Mouse (Mus musculus): ENCODE measurements around the gene Arfgap2. TPM values are rescaled to one million over a fixed set of nuclear protein-coding genes. Genes with fewer than 3 reads are reported as not detected.

Arfgap2 gene
- polyA plus RNA-seq, 1 experiment from 2014 or later = 59.2 TPM

DNA sequence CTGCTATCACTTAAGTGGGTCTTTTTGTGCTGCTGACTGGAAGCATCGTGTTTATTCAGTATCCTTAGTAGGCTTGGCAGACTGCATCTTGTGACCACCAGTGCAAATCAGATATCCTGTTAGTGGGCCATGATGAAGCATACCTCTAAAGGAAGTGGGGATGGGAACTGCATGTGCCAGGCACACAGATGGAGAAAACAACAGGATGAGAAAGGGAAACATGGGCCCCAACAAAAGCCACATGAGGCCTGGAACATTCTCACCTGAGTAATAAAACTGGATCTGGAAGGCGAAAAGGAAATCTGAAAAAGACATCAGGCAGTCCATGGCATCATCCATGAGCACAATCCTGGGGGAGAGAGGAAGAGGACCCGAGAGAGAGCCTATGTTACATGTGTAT is 19.2 kb downstream of the Arfgap2 start:
- Histone ChIP-seq H3K36me3 (ENCODE audit: control insufficient read depth, insufficient read depth, low read length) (no peaks in the 10 kb centered on the region), H3K4me2 (ENCODE audit: low read length) (no peak overlapping the region), H3K9ac (ENCODE audit: low read length) (no peak overlapping the region), H3K4me1 (ENCODE audit: control insufficient read depth in 2 of 2, insufficient read depth in 2 of 2, low read length in 2 of 2) (peaks cover 14 to 17% of the 10 kb centered on the region in 2 experiments), H3K27ac (replicated peaks in 1 of 2; ENCODE audit: control insufficient read depth in 1 of 2, insufficient read depth in 1 of 2, low read depth in 2 of 2, low read length in 2 of 2) (no peak overlapping the region), H3K4me3 (ENCODE audit: control insufficient read depth in 1 of 2, insufficient read depth in 1 of 2, low read depth in 1 of 2, low read length in 2 of 2) (no peak overlapping the region), H3K27me3 (ENCODE audit: control insufficient read depth, insufficient read depth, low read length) (no peaks in the 10 kb centered on the region), H3K9me3 (ENCODE audit: control insufficient read depth, low read length) (no peaks in the 10 kb centered on the region)
- ATAC-seq (ENCODE audit: insufficient number of reproducible peaks, insufficient read depth, low FRiP score, low read depth) = no peak
- WGBS = 60% methylated on average over 3 of the region's 3 CpGs

DNA sequence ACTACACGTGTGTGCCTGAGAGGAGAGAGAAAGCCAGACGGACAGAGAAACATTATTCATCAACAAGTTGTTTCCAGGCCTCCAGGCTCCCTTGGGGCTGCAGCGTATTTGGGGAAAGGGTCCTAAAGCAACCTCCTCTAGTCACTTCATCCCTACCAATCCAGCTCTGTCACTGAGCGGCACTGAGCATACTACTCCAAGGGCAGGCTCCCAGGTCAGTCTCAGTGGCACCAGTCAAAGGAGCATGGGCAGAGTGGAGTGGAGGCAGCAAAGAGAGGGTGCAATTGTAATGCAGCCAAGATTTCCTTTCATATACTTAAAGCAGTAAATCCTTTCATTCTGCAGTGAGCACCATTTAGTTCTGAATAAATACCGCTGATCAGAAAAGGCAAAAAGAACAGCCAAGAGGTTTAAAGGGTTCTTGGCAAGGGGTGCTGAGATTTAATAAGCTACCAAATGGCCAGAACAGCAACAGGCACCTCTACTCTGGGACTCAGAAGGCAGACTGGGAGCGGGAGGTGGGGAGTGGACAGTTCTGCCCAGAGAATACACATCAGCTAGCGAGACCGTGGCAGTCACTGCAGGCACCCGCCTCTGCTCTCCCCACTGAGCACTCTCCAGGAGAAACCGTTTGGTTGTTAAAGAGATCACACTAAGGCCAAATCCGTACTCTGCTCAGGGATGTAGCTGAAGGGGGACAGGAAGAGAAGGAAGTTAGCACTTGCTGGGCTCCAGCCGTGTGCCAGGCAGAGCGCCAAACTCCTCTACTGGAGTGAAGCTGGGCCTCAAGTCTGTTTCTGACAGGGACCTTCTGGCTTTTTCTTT is 19.8 kb downstream of the Arfgap2 start:
- H3K36me3 ChIP-seq (ENCODE audit: control insufficient read depth, insufficient read depth, low read length) = no peaks in the 10 kb centered on the region
- H3K9ac ChIP-seq (ENCODE audit: low read length) = no peak overlapping the region; the same call in 1 of the 2 replicates
- ATAC-seq (ENCODE audit: insufficient number of reproducible peaks, insufficient read depth, low FRiP score, low read depth) = no peak
- no peaks in the 10 kb centered on the region for H3K27me3 ChIP-seq (ENCODE audit: control insufficient read depth, insufficient read depth, low read length)
- H3K4me2 ChIP-seq (ENCODE audit: low read length) = no peak overlapping the region
- WGBS = 55% methylated on average over 13 of the region's 13 CpGs
- no peak overlapping the region for H3K4me3 ChIP-seq (ENCODE audit: control insufficient read depth in 1 of 2, insufficient read depth in 1 of 2, low read depth in 1 of 2, low read length in 2 of 2)
- H3K9me3 ChIP-seq (ENCODE audit: control insufficient read depth, low read length) = no peaks in the 10 kb centered on the region
- H3K4me1 ChIP-seq (ENCODE audit: control insufficient read depth in 2 of 2, insufficient read depth in 2 of 2, low read length in 2 of 2) = peaks cover 14 to 17% of the 10 kb centered on the region in 2 experiments
- H3K27ac ChIP-seq (replicated peaks in 1 of 2; ENCODE audit: control insufficient read depth in 1 of 2, insufficient read depth in 1 of 2, low read depth in 2 of 2, low read length in 2 of 2) = 0 out of 4 replicates have a peak overlapping the region, but pooled peaks have one; percentile 12 to 29

GRCm38 (mm10) chr2:91285885-91286505 is 21.2 kb downstream of the Arfgap2 start:
- Histone ChIP-seq H3K36me3 (ENCODE audit: control insufficient read depth, insufficient read depth, low read length) (no peaks in the 10 kb centered on the region), H3K4me3 (ENCODE audit: control insufficient read depth in 1 of 2, insufficient read depth in 1 of 2, low read depth in 1 of 2, low read length in 2 of 2) (no peak overlapping the region), H3K9ac (ENCODE audit: low read length) (no peak overlapping the region), H3K4me1 (ENCODE audit: control insufficient read depth in 2 of 2, insufficient read depth in 2 of 2, low read length in 2 of 2) (peaks cover 16 to 17% of the 10 kb centered on the region in 2 experiments), H3K4me2 (ENCODE audit: low read length) (no peak overlapping the region), H3K27me3 (ENCODE audit: control insufficient read depth, insufficient read depth, low read length) (no peaks in the 10 kb centered on the region), H3K9me3 (ENCODE audit: control insufficient read depth, low read length) (no peaks in the 10 kb centered on the region), H3K27ac (replicated peaks in 1 of 2; ENCODE audit: control insufficient read depth in 1 of 2, insufficient read depth in 1 of 2, low read depth in 2 of 2, low read length in 2 of 2) (no peak overlapping the region)
- 13% methylated on average over 7 of the region's 7 CpGs for WGBS
- no peak for ATAC-seq (ENCODE audit: insufficient number of reproducible peaks, insufficient read depth, low FRiP score, low read depth)

DNA sequence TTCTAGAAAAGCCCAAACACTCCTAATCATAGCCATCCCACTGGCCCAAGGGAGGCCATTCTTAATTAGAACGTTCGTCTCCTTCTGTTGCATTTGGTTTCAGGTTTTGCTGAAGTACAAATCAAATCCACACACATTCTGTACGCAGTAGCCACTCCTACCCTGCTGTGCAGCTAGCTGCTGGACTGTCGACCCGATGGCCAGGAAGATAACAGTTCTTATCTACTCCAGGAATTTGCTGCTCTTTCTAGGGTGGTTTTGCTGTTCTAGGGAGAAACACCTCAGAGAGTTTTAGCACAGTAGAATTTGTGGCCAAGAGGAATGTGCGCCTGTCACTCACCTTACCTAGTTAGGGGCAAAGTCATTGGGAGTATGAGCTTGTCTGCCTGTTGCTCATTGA is 22.8 kb downstream of the Arfgap2 start:
- Histone ChIP-seq H3K4me1 (ENCODE audit: control insufficient read depth in 2 of 2, insufficient read depth in 2 of 2, low read length in 2 of 2) (peaks cover 9 to 12% of the 10 kb centered on the region in 2 experiments), H3K4me3 (ENCODE audit: control insufficient read depth in 1 of 2, insufficient read depth in 1 of 2, low read depth in 1 of 2, low read length in 2 of 2) (no peak overlapping the region), H3K9me3 (ENCODE audit: control insufficient read depth, low read length) (no peaks in the 10 kb centered on the region), H3K4me2 (ENCODE audit: low read length) (no peak overlapping the region), H3K27me3 (ENCODE audit: control insufficient read depth, insufficient read depth, low read length) (no peaks in the 10 kb centered on the region), H3K36me3 (ENCODE audit: control insufficient read depth, insufficient read depth, low read length) (no peaks in the 10 kb centered on the region), H3K27ac (replicated peaks in 1 of 2; ENCODE audit: control insufficient read depth in 1 of 2, insufficient read depth in 1 of 2, low read depth in 2 of 2, low read length in 2 of 2) (no peak overlapping the region), H3K9ac (ENCODE audit: low read length) (no peak overlapping the region)
- ATAC-seq (ENCODE audit: insufficient number of reproducible peaks, insufficient read depth, low FRiP score, low read depth) = no peak
- 34% methylated on average over 6 of the region's 6 CpGs for WGBS

- Histone ChIP-seq H3K9me3 (ENCODE audit: control insufficient read depth, low read length) (no peaks in the 10 kb centered on the region), H3K27me3 (ENCODE audit: control insufficient read depth, insufficient read depth, low read length) (no peaks in the 10 kb centered on the region), H3K9ac (ENCODE audit: low read length) (no peak overlapping the region), H3K27ac (replicated peaks in 1 of 2; ENCODE audit: control insufficient read depth in 1 of 2, insufficient read depth in 1 of 2, low read depth in 2 of 2, low read length in 2 of 2) (no peak overlapping the region), H3K36me3 (ENCODE audit: control insufficient read depth, insufficient read depth, low read length) (no peaks in the 10 kb centered on the region), H3K4me1 (ENCODE audit: control insufficient read depth in 2 of 2, insufficient read depth in 2 of 2, low read length in 2 of 2) (peaks cover 0 to 3% of the 10 kb centered on the region in 2 experiments; a peak in 1 of 4 replicates), H3K4me2 (ENCODE audit: low read length) (no peak overlapping the region), H3K4me3 (ENCODE audit: control insufficient read depth in 1 of 2, insufficient read depth in 1 of 2, low read depth in 1 of 2, low read length in 2 of 2) (no peak overlapping the region)
- ATAC-seq (ENCODE audit: insufficient number of reproducible peaks, insufficient read depth, low FRiP score, low read depth) = peak; percentile 50; the same call in 1 of the 2 replicates
- 75% methylated on average over 12 of the region's 12 CpGs for WGBS
These were observed 26.6 kb downstream of the Arfgap2 start for GRCm38 (mm10) chr2:91291197-91292007.

DNA sequence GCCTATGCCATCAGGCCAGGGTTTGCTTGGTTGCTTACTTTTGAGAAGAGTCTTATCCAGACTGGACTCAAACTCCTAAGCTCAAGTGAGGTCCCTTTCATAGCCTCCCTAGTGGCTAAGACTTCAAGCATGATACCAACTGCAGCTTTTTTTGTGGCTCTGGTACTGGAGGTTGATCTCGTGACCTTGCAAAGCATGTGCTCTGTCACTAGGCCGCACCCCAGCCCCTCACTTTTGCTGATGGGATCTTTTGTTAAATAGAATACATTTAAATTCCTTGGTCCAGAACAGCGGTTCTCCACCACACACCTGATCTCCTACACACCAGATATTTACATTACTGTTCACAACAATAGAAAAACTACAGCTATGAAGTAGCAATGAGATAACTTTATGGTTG is 29.5 kb downstream of the Arfgap2 start:
- H3K4me3 ChIP-seq (ENCODE audit: control insufficient read depth in 1 of 2, insufficient read depth in 1 of 2, low read depth in 1 of 2, low read length in 2 of 2) = no peak overlapping the region
- no peak overlapping the region for H3K9ac ChIP-seq (ENCODE audit: low read length)
- no peak for ATAC-seq (ENCODE audit: insufficient number of reproducible peaks, insufficient read depth, low FRiP score, low read depth)
- H3K27ac ChIP-seq (replicated peaks in 1 of 2; ENCODE audit: control insufficient read depth in 1 of 2, insufficient read depth in 1 of 2, low read depth in 2 of 2, low read length in 2 of 2) = no peak overlapping the region
- peaks cover 5 to 6% of the 10 kb centered on the region in 2 experiments; a peak in 3 of 4 replicates for H3K4me1 ChIP-seq (ENCODE audit: control insufficient read depth in 2 of 2, insufficient read depth in 2 of 2, low read length in 2 of 2)
- H3K9me3 ChIP-seq (ENCODE audit: control insufficient read depth, low read length) = no peaks in the 10 kb centered on the region
- 82% methylated on average over 3 of the region's 3 CpGs for WGBS
- no peaks in the 10 kb centered on the region for H3K27me3 ChIP-seq (ENCODE audit: control insufficient read depth, insufficient read depth, low read length)
- no peaks in the 10 kb centered on the region for H3K36me3 ChIP-seq (ENCODE audit: control insufficient read depth, insufficient read depth, low read length)
- no peak overlapping the region for H3K4me2 ChIP-seq (ENCODE audit: low read length)

- Histone ChIP-seq H3K27me3 (ENCODE audit: control insufficient read depth, insufficient read depth, low read length) (no peaks in the 10 kb centered on the region), H3K4me2 (ENCODE audit: low read length) (no peak overlapping the region), H3K36me3 (ENCODE audit: control insufficient read depth, insufficient read depth, low read length) (no peaks in the 10 kb centered on the region), H3K9me3 (ENCODE audit: control insufficient read depth, low read length) (no peaks in the 10 kb centered on the region), H3K9ac (ENCODE audit: low read length) (no peak overlapping the region), H3K4me3 (ENCODE audit: control insufficient read depth in 1 of 2, insufficient read depth in 1 of 2, low read depth in 1 of 2, low read length in 2 of 2) (no peak overlapping the region), H3K4me1 (ENCODE audit: control insufficient read depth in 2 of 2, insufficient read depth in 2 of 2, low read length in 2 of 2) (peaks cover 8 to 10% of the 10 kb centered on the region in 2 experiments), H3K27ac (replicated peaks in 1 of 2; ENCODE audit: control insufficient read depth in 1 of 2, insufficient read depth in 1 of 2, low read depth in 2 of 2, low read length in 2 of 2) (no peak overlapping the region)
- no peak for ATAC-seq (ENCODE audit: insufficient number of reproducible peaks, insufficient read depth, low FRiP score, low read depth)
- 82% methylated on average over 5 of the region's 5 CpGs for WGBS
These were observed 31.1 kb downstream of the Arfgap2 start for GRCm38 (mm10) chr2:91295895-91296294.

Measured in heart, embryonic 14.5 days (tissue).